Mouse (Mus musculus): ENCODE data around the gene Apoa1. TPM values are rescaled to one million over a fixed set of nuclear protein-coding genes. Genes with fewer than 3 reads are reported as not detected.

The Apoa1 gene
- polyA plus RNA-seq, 1 experiment from 2014 or later: 5.3 TPM

DNA sequence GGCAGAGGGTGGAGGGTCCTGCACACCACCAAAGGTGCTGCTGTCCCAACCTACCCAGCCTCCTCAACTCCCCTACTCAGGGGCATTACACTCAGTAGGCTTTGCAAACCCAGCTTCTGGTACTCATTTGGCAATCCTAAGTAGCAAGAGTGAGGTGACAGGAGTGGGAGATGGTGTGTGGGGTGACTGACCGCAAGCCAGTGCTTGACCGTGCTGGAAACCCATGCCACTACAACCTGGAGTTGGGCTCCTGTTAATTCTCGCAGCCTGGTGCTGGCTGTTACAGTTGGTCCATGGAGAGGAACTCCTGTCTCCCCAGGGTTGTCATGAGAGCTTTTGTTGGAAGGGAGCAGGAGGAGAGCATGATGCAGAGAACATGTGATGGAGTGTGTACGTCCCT is 42.4 kb downstream of the Apoa1 start:
- H3K9ac ChIP-seq: no peak overlapping the region
- peaks cover 13% of the 10 kb centered on the region for H3K4me1 ChIP-seq (replicated peaks)
- no peak overlapping the region for H3K27ac ChIP-seq (replicated peaks)
- H3K4me2 ChIP-seq: no peak overlapping the region
- peaks cover 13% of the 10 kb centered on the region; the same call in 1 of the 2 replicates for H3K27me3 ChIP-seq
- H3K9me3 ChIP-seq: no peaks in the 10 kb centered on the region
- H3K36me3 ChIP-seq: peaks cover 6% of the 10 kb centered on the region
- WGBS: 94% methylated on average over 4 of the region's 4 CpGs
- H3K4me3 ChIP-seq: no peak overlapping the region
- no peak for ATAC-seq (ENCODE audit: low FRiP score, low read depth)

DNA sequence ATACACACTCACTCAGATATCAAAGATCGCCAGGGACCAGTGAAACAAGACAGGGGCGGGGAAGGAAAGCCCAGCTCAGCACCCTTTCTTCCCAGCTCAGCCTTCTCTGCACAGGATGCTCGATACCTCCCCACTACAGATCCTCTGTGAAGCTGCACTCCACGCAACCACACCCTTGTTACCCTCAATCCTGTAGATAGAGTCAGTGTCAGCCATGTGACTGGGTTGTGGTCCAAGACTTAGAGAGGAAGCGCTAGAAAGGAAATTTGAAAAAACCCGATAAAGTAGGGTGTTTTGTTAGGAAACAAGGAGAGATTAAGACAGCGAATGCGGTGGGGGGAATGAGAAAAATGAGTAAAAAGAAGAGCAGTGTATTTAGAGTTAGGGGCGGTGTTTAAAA is 43.7 kb downstream of the Apoa1 start:
- ATAC-seq (ENCODE audit: low FRiP score, low read depth): no peak
- 90% methylated on average over 9 of the region's 9 CpGs for WGBS
- Histone ChIP-seq H3K4me3 (no peak overlapping the region), H3K4me2 (peak overlapping the region; percentile 94; the same call in 1 of the 2 replicates), H3K36me3 (peaks cover 19% of the 10 kb centered on the region), H3K9me3 (no peaks in the 10 kb centered on the region), H3K4me1 (replicated peaks) (peaks cover 13% of the 10 kb centered on the region), H3K9ac (no peak overlapping the region), H3K27me3 (peaks cover 13% of the 10 kb centered on the region; the same call in 1 of the 2 replicates), H3K27ac (replicated peaks) (no peak overlapping the region)

DNA sequence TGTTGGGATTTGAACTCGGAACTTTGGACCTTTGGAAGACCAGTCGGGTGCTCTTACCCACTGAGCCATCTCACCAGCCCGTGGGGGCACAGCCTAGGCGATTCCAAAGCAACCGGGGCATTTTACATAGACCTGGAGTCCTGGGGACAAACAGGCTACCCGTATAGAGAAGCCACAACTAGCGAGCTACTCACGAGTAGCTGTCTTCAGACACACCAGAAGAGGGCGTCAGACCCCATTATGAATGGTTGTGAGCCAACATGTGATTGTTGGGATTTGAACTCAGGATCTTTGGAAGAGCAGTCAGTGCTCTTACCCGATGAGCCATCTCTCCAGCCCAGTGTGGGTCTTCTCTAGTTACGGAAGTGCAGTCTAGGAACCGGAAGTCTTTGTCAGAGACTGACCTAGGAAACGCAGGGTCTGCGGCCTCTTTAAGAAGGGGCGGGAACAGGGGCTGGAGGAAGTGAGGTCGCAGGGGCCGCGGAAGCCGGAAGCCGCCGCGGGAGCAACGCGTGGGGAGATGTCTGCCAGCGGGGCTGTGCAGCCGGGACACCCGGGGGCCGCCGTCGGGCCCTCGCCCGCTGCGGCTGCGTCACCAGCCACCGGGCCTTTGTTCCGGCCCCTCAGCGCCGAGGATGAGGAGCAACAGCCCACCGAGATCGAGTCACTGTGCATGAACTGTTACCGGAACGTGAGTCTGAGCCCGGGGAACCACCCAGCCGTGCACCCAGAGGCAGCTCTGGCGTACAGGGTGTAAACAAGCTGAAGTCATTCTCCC is 44.5 kb downstream of the Apoa1 start, which contains the start of gene Zpr1:
Gene Zpr1 (plus strand): TSS at position 388 of the 778 bp plus-strand sequence.
- WGBS: 5% methylated on average over 44 of the region's 45 CpGs
- ATAC-seq (ENCODE audit: low FRiP score, low read depth): peak; percentile 95
- H3K4me2 ChIP-seq: peak within 1 kb of the TSS; percentile 94

DNA sequence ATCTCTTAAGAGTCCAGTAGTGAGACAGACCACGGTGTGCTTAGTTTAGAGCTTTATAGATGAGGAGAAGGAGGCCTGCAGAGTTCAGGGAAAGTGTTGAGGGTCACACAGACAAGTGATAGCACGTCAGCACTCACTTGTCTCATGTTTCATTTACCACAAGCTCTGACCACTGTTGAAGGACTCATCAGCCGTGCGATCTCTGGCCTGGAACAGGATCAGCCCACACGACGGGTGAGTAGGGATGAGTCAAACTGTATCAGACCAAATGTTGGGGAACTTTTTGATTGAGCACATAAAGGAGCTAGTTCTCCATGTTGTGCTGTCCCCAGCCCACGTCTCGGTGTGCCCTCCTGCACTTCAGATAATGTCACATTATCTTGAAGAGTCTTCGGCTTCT is 46.1 kb downstream of the Apoa1 start:
- Histone ChIP-seq H3K9ac (no peak overlapping the region), H3K27ac (replicated peaks) (no peak overlapping the region), H3K4me1 (replicated peaks) (peaks cover 13% of the 10 kb centered on the region), H3K4me3 (no peak overlapping the region), H3K36me3 (peaks cover 38% of the 10 kb centered on the region), H3K27me3 (peaks cover 8% of the 10 kb centered on the region; the same call in 1 of the 2 replicates), H3K4me2 (no peak overlapping the region), H3K9me3 (no peaks in the 10 kb centered on the region)
- no peak for ATAC-seq (ENCODE audit: low FRiP score, low read depth)
- WGBS: 95% methylated on average over 9 of the region's 9 CpGs

More for the DNA sequence above, 44.5 kb downstream of the Apoa1 start, which contains the start of gene Zpr1:
- H3K4me1 ChIP-seq (replicated peaks): peaks cover 13% of the 10 kb centered on the region
- H3K9me3 ChIP-seq: no peaks in the 10 kb centered on the region
- peak within 1 kb of the TSS; percentile 68 for H3K27ac ChIP-seq (replicated peaks)
- H3K4me3 ChIP-seq: peak within 1 kb of the TSS; percentile 86
- H3K36me3 ChIP-seq: peaks cover 27% of the 10 kb centered on the region
- peak within 1 kb of the TSS; percentile 71 for H3K9ac ChIP-seq
- H3K27me3 ChIP-seq: peaks cover 13% of the 10 kb centered on the region; the same call in 1 of the 2 replicates

Other genes with a start within 250 kb of the Apoa1 start
- 258 and 263 TPM in 2 replicates for gene Pafah1b2, start 215.9 kb upstream of the Apoa1 start, polyA plus RNA-seq (2015; fragmentation: Nextera tagmentation; extraction: Ambion mirVana)
- gene Sik3, start 215.8 kb upstream of the Apoa1 start, polyA plus RNA-seq (2015; fragmentation: Nextera tagmentation; extraction: Ambion mirVana): 11.6 and 12.6 TPM in 2 replicates
- not detected in 2 replicates for gene Apoc3, start 7.1 kb downstream of the Apoa1 start, polyA plus RNA-seq (2015; fragmentation: Nextera tagmentation; extraction: Ambion mirVana)
- 0.59 TPM in 1 of 2 replicates, not detected in the other for gene Apoa4, start 12.1 kb downstream of the Apoa1 start, polyA plus RNA-seq (2015; fragmentation: Nextera tagmentation; extraction: Ambion mirVana)
- not detected in 2 replicates for gene Apoa5, start 40.1 kb downstream of the Apoa1 start, polyA plus RNA-seq (2015; fragmentation: Nextera tagmentation; extraction: Ambion mirVana)
- 55.7 and 60.3 TPM in 2 replicates for gene Zpr1, start 44.5 kb downstream of the Apoa1 start, polyA plus RNA-seq (2015; fragmentation: Nextera tagmentation; extraction: Ambion mirVana)
- gene Bud13, start 54.4 kb downstream of the Apoa1 start, polyA plus RNA-seq (2015; fragmentation: Nextera tagmentation; extraction: Ambion mirVana): 15.6 and 18.1 TPM in 2 replicates
- gene 4931429L15Rik, start 91.4 kb downstream of the Apoa1 start, polyA plus RNA-seq (2015; fragmentation: Nextera tagmentation; extraction: Ambion mirVana): 0.13 TPM in 1 of 2 replicates, not detected in the other